Mouse (Mus musculus) CH12.LX (cell line): ENCODE measurements around the gene Cpt1a. TPM values are rescaled to one million over a fixed set of nuclear protein-coding genes. Genes with fewer than 3 reads are reported as not detected.

Experiments
- DNase-seq: peaks from one replicate; pipeline ENCODE4 v3.0.0-alpha.2; 2013; ENCODE audit errors: extremely low read depth
- H3K27ac ChIP-seq: 2 replicates; pipeline ENCODE4 v1.5.1; 2012; ENCODE audit warnings: low read depth, mild to moderate bottlenecking, control low read depth, moderate library complexity; ENCODE audit not compliant: insufficient read depth
- H3K27me3 ChIP-seq: replicated peaks from 2 replicates; pipeline ENCODE3; 2012; ENCODE audit warnings: inconsistent platforms
- H3K36me3 ChIP-seq, 2 experiments: replicated peaks in 1 of 2; 2 replicates each; pipeline versions ENCODE3 to v1.6.1; 2012; ENCODE audit warnings: inconsistent platforms in 1 of 2, low read length in 1 of 2, mild to moderate bottlenecking in 1 of 2, mixed read lengths in 1 of 2, moderate library complexity in 1 of 2; ENCODE audit not compliant: control insufficient read depth in 1 of 2, insufficient read depth in 1 of 2
- H3K4me1 ChIP-seq, 2 experiments: 2 replicates each; pipeline ENCODE4 v1.6.1; 2012; ENCODE audit warnings: inconsistent platforms in 1 of 2, moderate library complexity in 1 of 2; ENCODE audit not compliant: insufficient read depth in 2 of 2, control insufficient read depth in 1 of 2
- H3K4me2 ChIP-seq: 2 replicates; pipeline ENCODE4 v1.6.1; 2012; ENCODE audit warnings: low read depth, mild to moderate bottlenecking, control low read depth; ENCODE audit not compliant: poor library complexity, insufficient read depth, severe bottlenecking
- H3K4me3 ChIP-seq, 3 experiments: fragments of 150-350 bp in 1 of 3; sonication (generic) in 1 of 3; replicated peaks in 1 of 3; 2 replicates each; pipeline versions ENCODE3 to v1.5.1; 2011 to 2012; ENCODE audit warnings: low read depth in 2 of 3, low read length in 2 of 3, mild to moderate bottlenecking in 2 of 3, moderate library complexity in 2 of 3, control low read depth in 1 of 3, improper control_type of control experiment in 1 of 3, inconsistent platforms in 1 of 3, mixed read lengths in 1 of 3; ENCODE audit not compliant: poor library complexity in 1 of 3
- H3K79me2 ChIP-seq: replicated peaks from 2 replicates; pipeline ENCODE4 v1.6.1; 2012; ENCODE audit warnings: mild to moderate bottlenecking, moderate library complexity; ENCODE audit not compliant: control insufficient read depth, poor library complexity, insufficient read depth, severe bottlenecking; ENCODE audit errors: extremely low read depth
- H3K9ac ChIP-seq: 2 replicates; pipeline ENCODE4 v1.6.1; 2012; ENCODE audit warnings: low read depth, mild to moderate bottlenecking, control low read depth, moderate library complexity; ENCODE audit not compliant: insufficient read depth
- H3K9me3 ChIP-seq: replicated peaks from 2 replicates; pipeline ENCODE3; 2012; ENCODE audit warnings: low read length, inconsistent platforms, mixed read lengths
- BHLHE40 ChIP-seq: IDR thresholded peaks from 2 replicates; pipeline ENCODE4 v1.6.1; 2011; ENCODE audit warnings: mild to moderate bottlenecking, low read depth, low read length, improper control_type of control experiment
- CHD1 ChIP-seq: IDR thresholded peaks from 2 replicates; pipeline ENCODE4 v1.6.1; 2012; ENCODE audit warnings: low read depth, low read length, improper control_type of control experiment, inconsistent platforms
- CHD2 ChIP-seq: IDR thresholded peaks from 2 replicates; pipeline ENCODE4 v1.6.1; 2011; ENCODE audit warnings: low read length, improper control_type of control experiment
- E2F4 ChIP-seq: IDR thresholded peaks from 2 replicates; pipeline ENCODE4 v1.6.1; 2011; ENCODE audit warnings: low read depth, low read length, improper control_type of control experiment; ENCODE audit not compliant: insufficient replicate concordance
- ELF1 ChIP-seq: IDR thresholded peaks from 2 replicates; pipeline ENCODE4 v1.6.1; 2014; ENCODE audit warnings: low read depth, mild to moderate bottlenecking, inconsistent platforms, low read length, improper control_type of control experiment
- HCFC1 ChIP-seq: IDR thresholded peaks from 2 replicates; pipeline ENCODE4 v1.6.1; 2012; ENCODE audit warnings: low read depth, mild to moderate bottlenecking, inconsistent platforms, low read length, improper control_type of control experiment
- JUN ChIP-seq: IDR thresholded peaks from 2 replicates; pipeline ENCODE4 v1.6.1; 2011; ENCODE audit warnings: low read depth, mild to moderate bottlenecking, low read length, improper control_type of control experiment, moderate library complexity; ENCODE audit not compliant: insufficient read depth
- MEF2A ChIP-seq: IDR thresholded peaks from 2 replicates; pipeline ENCODE4 v1.6.1; 2014; ENCODE audit warnings: low read depth, mild to moderate bottlenecking, inconsistent platforms, low read length, improper control_type of control experiment, borderline replicate concordance
- MXI1 ChIP-seq: IDR thresholded peaks from 2 replicates; pipeline ENCODE4 v1.6.1; 2011; ENCODE audit warnings: mild to moderate bottlenecking, low read depth, low read length, improper control_type of control experiment
- NELFE ChIP-seq: IDR thresholded peaks from 2 replicates; pipeline ENCODE4 v1.6.1; 2011; ENCODE audit warnings: low read depth, low read length, improper control_type of control experiment
- PAX5 ChIP-seq: IDR thresholded peaks from 2 replicates; pipeline ENCODE4 v1.6.1; 2012; ENCODE audit warnings: low read length, inconsistent platforms, mixed read lengths
- POLR2AphosphoS2 ChIP-seq: IDR thresholded peaks from 2 replicates; pipeline ENCODE4 v1.6.1; 2011; ENCODE audit warnings: low read depth, low read length, improper control_type of control experiment
- RAD21 ChIP-seq: IDR thresholded peaks from 2 replicates; pipeline ENCODE4 v1.6.1; 2011; ENCODE audit warnings: low read depth, mild to moderate bottlenecking, low read length, improper control_type of control experiment, moderate library complexity
- RCOR1 ChIP-seq: conservative IDR thresholded peaks from 2 replicates; pipeline ENCODE4 v1.6.1; 2012; ENCODE audit warnings: low read depth, mild to moderate bottlenecking, inconsistent platforms, low read length, improper control_type of control experiment
- SIN3A ChIP-seq: IDR thresholded peaks from 2 replicates; pipeline ENCODE4 v1.6.1; 2012; ENCODE audit warnings: low read length, improper control_type of control experiment, inconsistent platforms
- TBP ChIP-seq: conservative IDR thresholded peaks from 2 replicates; pipeline ENCODE4 v1.6.1; 2011; ENCODE audit warnings: low read depth, low read length, improper control_type of control experiment
- TCF12 ChIP-seq: IDR thresholded peaks from 2 replicates; pipeline ENCODE4 v1.6.1; 2014; ENCODE audit warnings: low read depth, mild to moderate bottlenecking, inconsistent platforms, low read length, improper control_type of control experiment
- USF2 ChIP-seq: conservative IDR thresholded peaks from 2 replicates; pipeline ENCODE4 v1.6.1; 2011; ENCODE audit warnings: low read depth, low read length, improper control_type of control experiment
- ZC3H11A ChIP-seq: IDR thresholded peaks from 2 replicates; pipeline ENCODE4 v1.6.1; 2012; ENCODE audit warnings: low read depth, mild to moderate bottlenecking, inconsistent platforms, low read length, improper control_type of control experiment
- ZKSCAN1 ChIP-seq: IDR thresholded peaks from 2 replicates; pipeline ENCODE4 v1.6.1; 2012; ENCODE audit warnings: low read depth, inconsistent platforms, low read length, improper control_type of control experiment, borderline replicate concordance
- ZMIZ1 ChIP-seq: IDR thresholded peaks from 2 replicates; pipeline ENCODE4 v1.6.1; 2012; ENCODE audit warnings: low read depth, mild to moderate bottlenecking, inconsistent platforms, low read length, improper control_type of control experiment
- ZNF384 ChIP-seq: IDR thresholded peaks from 2 replicates; pipeline ENCODE4 v1.6.1; 2012; ENCODE audit warnings: low read depth, low read length, improper control_type of control experiment, inconsistent platforms
- dilution Hi-C: fragments of 300-500 bp; cut with MboI; formaldehyde crosslinking; loops from 2 replicates; pipeline ENCODE4 v1.14.3; 2020; ENCODE audit warnings: low sequenced_read_pairs; ENCODE audit not compliant: extremely low pct_unique_long_range_greater_than_20kb, extremely low pct_ligation_motif_present
- in situ Hi-C: fragments of 300-500 bp; cut with MboI; formaldehyde crosslinking; loops from 3 replicates; pipeline ENCODE4 v1.14.3; 2019; ENCODE audit warnings: low sequenced_read_pairs, low pct_ligation_motif_present, low pct_unique_long_range_greater_than_20kb, mixed read lengths
- polyA plus RNA-seq: library from polyadenylated mRNA; unstranded; fragments of >175 nt; gene quantifications from 2 replicates; pipeline ENCODE4 v1.2.1, GENCODE M21; 2012; ENCODE audit warnings: low read depth; ENCODE audit not compliant: insufficient read length
- total RNA-seq, 2 experiments: library from RNA; depleted of rRNA; stranded (reverse); fragments of 300-350 nt in 1 of 2; fragments of >200 nt in 1 of 2; gene quantifications; 2 replicates each; pipeline ENCODE4 v1.2.3; 2012 to 2014

Gene Cpt1a
- total and polyA plus RNA-seq, 3 experiments, result 0.81 to 4.5 (median 2.6) TPM

DNA sequence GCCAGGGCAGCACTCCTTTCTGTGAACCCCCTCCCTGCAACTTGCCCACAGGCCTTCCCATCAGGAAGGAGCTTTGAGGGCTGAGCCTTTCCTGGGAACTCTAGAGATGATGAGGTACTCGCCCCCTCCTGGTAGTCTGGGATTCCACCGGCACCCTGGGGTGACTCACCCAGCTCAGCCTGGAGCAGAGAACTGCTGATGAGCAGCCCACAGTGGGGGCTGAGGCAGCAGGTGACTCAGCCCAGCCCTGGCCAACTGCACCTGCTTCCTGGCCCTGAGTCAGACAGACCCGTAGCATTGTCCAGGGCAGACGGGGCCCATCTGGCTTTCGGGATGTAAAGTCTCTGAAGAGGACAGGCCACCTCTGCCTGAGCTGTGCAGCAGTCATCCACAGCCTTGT is 97.1 kb downstream of the Cpt1a start:
- in situ Hi-C loops, result no loop called here
- dilution Hi-C loops, result no loop called here
- Histone ChIP-seq H3K27me3 (peaks cover 4% of the 10 kb centered on the region), H3K27ac (no peak overlapping the region)
- no peak for TF ChIP-seq ELF1
- TF ChIP-seq SIN3A, result no peak
- TF ChIP-seq, all 38 proteins: peak for 0
- H3K9ac ChIP-seq, result no peak overlapping the region
- H3K79me2 ChIP-seq, result no peaks in the 10 kb centered on the region
- H3K9me3 ChIP-seq, result peaks cover 5% of the 10 kb centered on the region
- peaks cover 1 to 11% of the 10 kb centered on the region in 2 experiments; a peak in 2 of 4 replicates for H3K4me1 ChIP-seq
- H3K4me3 ChIP-seq, result no peak overlapping the region
- DNase-seq, result no peak
- H3K4me2 ChIP-seq, result no peak overlapping the region
- H3K36me3 ChIP-seq, result no peaks in the 10 kb centered on the region

DNA sequence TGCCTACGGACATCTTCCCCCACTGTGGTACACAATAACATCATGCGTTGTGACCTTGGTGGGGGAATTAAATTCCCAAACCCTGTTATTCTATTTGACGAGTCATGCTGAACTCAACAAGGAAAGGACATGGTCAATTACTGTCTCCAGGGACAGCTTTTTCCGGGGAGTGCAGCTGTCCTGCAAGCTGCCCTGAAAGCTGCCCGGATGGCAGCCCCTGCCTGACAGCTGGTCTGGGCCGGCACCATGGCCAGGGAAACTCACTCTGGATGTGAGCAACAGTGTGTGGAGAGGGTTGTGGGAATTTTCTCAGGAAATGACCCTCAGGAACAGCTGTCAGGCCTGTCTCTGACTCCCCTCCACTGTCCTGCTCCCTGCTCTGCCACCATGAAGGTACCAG is 100.4 kb downstream of the Cpt1a start:
- H3K9me3 ChIP-seq, result peaks cover 5% of the 10 kb centered on the region
- no peak for TF ChIP-seq SIN3A
- TF ChIP-seq RCOR1, result no peak
- no peak for TF ChIP-seq RAD21
- no peak for TF ChIP-seq CHD1
- no peak for TF ChIP-seq TCF12
- no peak for TF ChIP-seq HCFC1
- no peak for TF ChIP-seq PAX5
- H3K36me3 ChIP-seq, result no peaks in the 10 kb centered on the region
- H3K79me2 ChIP-seq, result no peaks in the 10 kb centered on the region
- no peak overlapping the region for H3K9ac ChIP-seq
- H3K27ac ChIP-seq, result no peak overlapping the region
- in situ Hi-C loops, result no loop called here
- DNase-seq, result no peak
- peaks cover 3 to 20% of the 10 kb centered on the region in 2 experiments; a peak in 3 of 4 replicates for H3K4me1 ChIP-seq
- no peak overlapping the region for H3K4me2 ChIP-seq
- H3K4me3 ChIP-seq, result no peak overlapping the region
- dilution Hi-C loops, result no loop called here
- H3K27me3 ChIP-seq, result peaks cover 3% of the 10 kb centered on the region

DNA sequence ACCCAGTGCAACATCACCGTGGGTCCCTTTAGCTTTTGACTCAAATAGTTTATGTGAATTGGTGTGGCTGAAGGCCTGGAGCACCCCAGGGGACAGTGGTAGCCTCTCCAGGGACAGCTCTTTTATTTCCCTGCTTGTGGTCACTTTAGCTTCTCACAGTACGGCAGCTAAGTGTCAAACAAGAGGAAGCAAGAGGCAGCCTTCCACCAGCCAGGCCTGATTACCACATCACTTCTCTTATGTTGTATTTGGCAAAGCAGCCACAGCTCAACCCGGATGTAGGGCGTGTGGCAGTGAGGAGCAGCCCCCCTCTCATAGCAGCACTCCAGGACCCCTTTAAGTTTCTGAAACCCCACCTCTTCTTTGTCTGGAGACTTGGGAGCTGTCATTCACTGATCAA is 100.8 kb downstream of the Cpt1a start:
- peaks cover 2% of the 10 kb centered on the region for H3K27me3 ChIP-seq

More for the DNA sequence above, 100.8 kb downstream of the Cpt1a start:
- Histone ChIP-seq H3K4me2 (no peak overlapping the region), H3K9ac (no peak overlapping the region), H3K9me3 (peaks cover 4% of the 10 kb centered on the region), H3K36me3 (no peaks in the 10 kb centered on the region), H3K4me3 (no peak overlapping the region), H3K79me2 (no peaks in the 10 kb centered on the region), H3K4me1 (peaks cover 3 to 20% of the 10 kb centered on the region in 2 experiments; a peak in 3 of 4 replicates), H3K27ac (no peak overlapping the region)
- in situ Hi-C loops, result no loop called here
- dilution Hi-C loops, result no loop called here
- no peak for DNase-seq
- TF ChIP-seq BHLHE40 (no peak), USF2 (no peak), MEF2A (no peak), ZMIZ1 (no peak), RAD21 (no peak), CHD2 (no peak), ELF1 (no peak), NELFE (no peak), POLR2AphosphoS2 (no peak), JUN (no peak), TCF12 (no peak), ZNF384 (no peak), E2F4 (no peak), ZC3H11A (no peak), PAX5 (no peak), ZKSCAN1 (no peak), TBP (no peak), MXI1 (no peak), RCOR1 (no peak)
